Mouse (Mus musculus) CH12.LX (cell line): ENCODE results near the gene Pole2. TPM values are rescaled to one million over a fixed set of nuclear protein-coding genes. Genes with fewer than 3 reads are reported as not detected.

ENCODE experiments used
- DNase-seq: peaks from one replicate; pipeline ENCODE4 v3.0.0-alpha.2; 2013; ENCODE audit errors: extremely low read depth
- H3K27ac ChIP-seq: 2 replicates; pipeline ENCODE4 v1.5.1; 2012; ENCODE audit warnings: low read depth, mild to moderate bottlenecking, control low read depth, moderate library complexity; ENCODE audit not compliant: insufficient read depth
- H3K27me3 ChIP-seq: replicated peaks from 2 replicates; pipeline ENCODE3; 2012; ENCODE audit warnings: inconsistent platforms
- H3K36me3 ChIP-seq, 2 experiments: replicated peaks in 1 of 2; 2 replicates each; pipeline versions ENCODE3 to v1.6.1; 2012; ENCODE audit warnings: inconsistent platforms in 1 of 2, low read length in 1 of 2, mild to moderate bottlenecking in 1 of 2, mixed read lengths in 1 of 2, moderate library complexity in 1 of 2; ENCODE audit not compliant: control insufficient read depth in 1 of 2, insufficient read depth in 1 of 2
- H3K4me1 ChIP-seq, 2 experiments: 2 replicates each; pipeline ENCODE4 v1.6.1; 2012; ENCODE audit warnings: inconsistent platforms in 1 of 2, moderate library complexity in 1 of 2; ENCODE audit not compliant: insufficient read depth in 2 of 2, control insufficient read depth in 1 of 2
- H3K4me2 ChIP-seq: 2 replicates; pipeline ENCODE4 v1.6.1; 2012; ENCODE audit warnings: low read depth, mild to moderate bottlenecking, control low read depth; ENCODE audit not compliant: poor library complexity, insufficient read depth, severe bottlenecking
- H3K4me3 ChIP-seq, 3 experiments: fragments of 150-350 bp in 1 of 3; sonication (generic) in 1 of 3; replicated peaks in 1 of 3; 2 replicates each; pipeline versions ENCODE3 to v1.5.1; 2011 to 2012; ENCODE audit warnings: low read depth in 2 of 3, low read length in 2 of 3, mild to moderate bottlenecking in 2 of 3, moderate library complexity in 2 of 3, control low read depth in 1 of 3, improper control_type of control experiment in 1 of 3, inconsistent platforms in 1 of 3, mixed read lengths in 1 of 3; ENCODE audit not compliant: poor library complexity in 1 of 3
- H3K79me2 ChIP-seq: replicated peaks from 2 replicates; pipeline ENCODE4 v1.6.1; 2012; ENCODE audit warnings: mild to moderate bottlenecking, moderate library complexity; ENCODE audit not compliant: control insufficient read depth, poor library complexity, insufficient read depth, severe bottlenecking; ENCODE audit errors: extremely low read depth
- H3K9ac ChIP-seq: 2 replicates; pipeline ENCODE4 v1.6.1; 2012; ENCODE audit warnings: low read depth, mild to moderate bottlenecking, control low read depth, moderate library complexity; ENCODE audit not compliant: insufficient read depth
- H3K9me3 ChIP-seq: replicated peaks from 2 replicates; pipeline ENCODE3; 2012; ENCODE audit warnings: low read length, inconsistent platforms, mixed read lengths
- CHD1 ChIP-seq: IDR thresholded peaks from 2 replicates; pipeline ENCODE4 v1.6.1; 2012; ENCODE audit warnings: low read depth, low read length, improper control_type of control experiment, inconsistent platforms
- CTCF ChIP-seq, 2 experiments: IDR thresholded peaks in 1 of 2; conservative IDR thresholded peaks in 1 of 2; 2 replicates each; pipeline ENCODE4 v1.5.1; 2011 to 2012; ENCODE audit warnings: low read depth in 2 of 2, low read length in 2 of 2, improper control_type of control experiment in 1 of 2, inconsistent platforms in 1 of 2, mild to moderate bottlenecking in 1 of 2, moderate library complexity in 1 of 2
- EP300 ChIP-seq: IDR thresholded peaks from 2 replicates; pipeline ENCODE4 v1.6.1; 2011; ENCODE audit warnings: low read length, improper control_type of control experiment
- IRF4 ChIP-seq: IDR thresholded peaks from 2 replicates; pipeline ENCODE4 v1.6.1; 2014; ENCODE audit warnings: low read depth, mild to moderate bottlenecking, inconsistent platforms, low read length, improper control_type of control experiment
- JUN ChIP-seq: IDR thresholded peaks from 2 replicates; pipeline ENCODE4 v1.6.1; 2011; ENCODE audit warnings: low read depth, mild to moderate bottlenecking, low read length, improper control_type of control experiment, moderate library complexity; ENCODE audit not compliant: insufficient read depth
- KAT2A ChIP-seq: IDR thresholded peaks from 2 replicates; pipeline ENCODE4 v1.6.1; 2012; ENCODE audit warnings: low read length, improper control_type of control experiment, inconsistent platforms; ENCODE audit not compliant: insufficient replicate concordance
- MAZ ChIP-seq: IDR thresholded peaks from 2 replicates; pipeline ENCODE4 v1.6.1; 2012; ENCODE audit warnings: low read depth, mild to moderate bottlenecking, inconsistent platforms, low read length, improper control_type of control experiment, moderate library complexity
- MEF2A ChIP-seq: IDR thresholded peaks from 2 replicates; pipeline ENCODE4 v1.6.1; 2014; ENCODE audit warnings: low read depth, mild to moderate bottlenecking, inconsistent platforms, low read length, improper control_type of control experiment, borderline replicate concordance
- MYC ChIP-seq: IDR thresholded peaks from 2 replicates; pipeline ENCODE4 v1.6.1; 2011; ENCODE audit warnings: low read depth, mild to moderate bottlenecking, improper control_type of control experiment, low read length
- PAX5 ChIP-seq: IDR thresholded peaks from 2 replicates; pipeline ENCODE4 v1.6.1; 2012; ENCODE audit warnings: low read length, inconsistent platforms, mixed read lengths
- POLR2AphosphoS2 ChIP-seq: IDR thresholded peaks from 2 replicates; pipeline ENCODE4 v1.6.1; 2011; ENCODE audit warnings: low read depth, low read length, improper control_type of control experiment
- SMC3 ChIP-seq: IDR thresholded peaks from 2 replicates; pipeline ENCODE4 v1.6.1; 2011; ENCODE audit warnings: low read depth, low read length, improper control_type of control experiment
- TBP ChIP-seq: conservative IDR thresholded peaks from 2 replicates; pipeline ENCODE4 v1.6.1; 2011; ENCODE audit warnings: low read depth, low read length, improper control_type of control experiment
- UBTF ChIP-seq: IDR thresholded peaks from 2 replicates; pipeline ENCODE4 v1.6.1; 2012; ENCODE audit warnings: low read depth, mild to moderate bottlenecking, inconsistent platforms, low read length, improper control_type of control experiment, moderate library complexity
- USF1 ChIP-seq: IDR thresholded peaks from 2 replicates; pipeline ENCODE4 v1.6.1; 2014; ENCODE audit warnings: low read depth, mild to moderate bottlenecking, inconsistent platforms, low read length, improper control_type of control experiment
- ZMIZ1 ChIP-seq: IDR thresholded peaks from 2 replicates; pipeline ENCODE4 v1.6.1; 2012; ENCODE audit warnings: low read depth, mild to moderate bottlenecking, inconsistent platforms, low read length, improper control_type of control experiment
- ZNF384 ChIP-seq: IDR thresholded peaks from 2 replicates; pipeline ENCODE4 v1.6.1; 2012; ENCODE audit warnings: low read depth, low read length, improper control_type of control experiment, inconsistent platforms
- dilution Hi-C: fragments of 300-500 bp; cut with MboI; formaldehyde crosslinking; loops from 2 replicates; pipeline ENCODE4 v1.14.3; 2020; ENCODE audit warnings: low sequenced_read_pairs; ENCODE audit not compliant: extremely low pct_unique_long_range_greater_than_20kb, extremely low pct_ligation_motif_present
- in situ Hi-C: fragments of 300-500 bp; cut with MboI; formaldehyde crosslinking; loops from 3 replicates; pipeline ENCODE4 v1.14.3; 2019; ENCODE audit warnings: low sequenced_read_pairs, low pct_ligation_motif_present, low pct_unique_long_range_greater_than_20kb, mixed read lengths
- polyA plus RNA-seq: library from polyadenylated mRNA; unstranded; fragments of >175 nt; gene quantifications from 2 replicates; pipeline ENCODE4 v1.2.1, GENCODE M21; 2012; ENCODE audit warnings: low read depth; ENCODE audit not compliant: insufficient read length
- total RNA-seq, 2 experiments: library from RNA; depleted of rRNA; stranded (reverse); fragments of 300-350 nt in 1 of 2; fragments of >200 nt in 1 of 2; gene quantifications; 2 replicates each; pipeline ENCODE4 v1.2.3; 2012 to 2014

Gene Pole2
- total and polyA plus RNA-seq, 3 experiments, result 32.6 to 143 (median 37.1) TPM

DNA sequence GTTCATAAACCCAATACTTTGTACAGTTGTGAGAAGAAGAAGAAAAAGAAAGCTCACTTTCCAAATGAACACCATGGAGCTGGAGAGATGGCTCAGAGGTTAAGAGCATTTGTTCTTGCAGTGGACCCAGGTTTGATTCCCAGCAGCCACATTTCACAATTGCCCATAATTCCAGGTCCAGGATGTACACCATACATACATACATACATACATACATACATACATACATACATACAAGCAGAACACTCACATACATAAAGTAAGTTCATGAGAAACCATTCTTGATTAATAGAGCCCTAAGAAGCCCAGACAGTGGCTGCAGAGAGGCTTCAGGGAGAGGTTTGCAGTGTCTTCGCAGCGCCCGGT is 13.4 kb upstream of the Pole2 start:
- in situ Hi-C loops, result no loop called here
- Histone ChIP-seq H3K9me3 (no peaks in the 10 kb centered on the region), H3K4me3 (peak overlapping the region; percentile 72 to 96 (median 80)), H3K36me3 (no peaks in the 10 kb centered on the region), H3K27me3 (no peaks in the 10 kb centered on the region)
- TF ChIP-seq CTCF (conservative IDR thresholded peaks at IDR 0.05 in 1 of 2, IDR thresholded peaks at IDR 0.05 in 1 of 2; ENCODE audit: low read depth in 2 of 2, low read length in 2 of 2) (no peak), TBP (no peak), POLR2AphosphoS2 (no peak), MEF2A (no peak), PAX5 (no peak), SMC3 (no peak), JUN (no peak), IRF4 (no peak; the same call in 1 of the 2 replicates), UBTF (no peak), MYC (no peak), KAT2A (no peak), ZNF384 (no peak), EP300 (no peak)
- TF ChIP-seq, all 38 proteins: peak for 0
- Histone ChIP-seq H3K4me1 (peaks cover 0 to 13% of the 10 kb centered on the region in 2 experiments; a peak in 2 of 4 replicates), H3K79me2 (no peaks in the 10 kb centered on the region), H3K9ac (peak overlapping the region; percentile 51), H3K27ac (no peak overlapping the region), H3K4me2 (peak overlapping the region; percentile 84)
- DNase-seq, result no peak
- dilution Hi-C loops, result no loop called here

DNA sequence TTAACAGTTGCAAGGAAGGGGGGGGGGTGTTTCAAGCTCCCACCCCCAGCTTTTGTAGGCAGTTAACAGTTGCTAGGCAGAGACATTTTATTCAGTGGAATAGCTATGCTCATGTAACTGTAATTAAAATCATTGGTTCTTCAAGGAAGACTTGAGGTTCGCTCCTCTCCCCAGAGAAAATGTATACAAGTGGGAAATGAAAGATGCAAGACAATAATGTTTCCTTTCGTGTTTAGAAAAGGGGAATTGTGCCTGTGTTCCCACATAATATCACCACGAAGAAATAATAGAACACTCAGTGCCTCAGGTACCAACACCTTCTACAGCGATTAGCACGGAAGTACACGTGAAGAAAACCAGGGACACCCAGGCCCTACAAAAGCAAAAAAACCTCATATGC is 12.9 kb upstream of the Pole2 start, which contains the start of gene Klhdc1:
Klhdc1 (plus strand) TSS at position 301 of the 400 bp plus-strand sequence.
- H3K9ac ChIP-seq, result peak within 1 kb of the TSS; percentile 51
- peak within 1 kb of the TSS; percentile 72 to 96 (median 80) for H3K4me3 ChIP-seq
- no peaks in the 10 kb centered on the region for H3K79me2 ChIP-seq
- in situ Hi-C loops, result no loop called here
- H3K4me2 ChIP-seq, result peak within 1 kb of the TSS; percentile 84
- H3K36me3 ChIP-seq, result no peaks in the 10 kb centered on the region
- TF ChIP-seq IRF4, result no peak
- 0 out of 2 replicates have a peak, but pooled peaks have one; percentile 36 for TF ChIP-seq CHD1
- no peak for TF ChIP-seq USF1
- TF ChIP-seq MAZ, result no peak
- TF ChIP-seq ZMIZ1, result 0 out of 2 replicates have a peak, but pooled peaks have one; percentile 30
- H3K27ac ChIP-seq, result peak within 1 kb of the TSS; percentile 35
- DNase-seq, result no peak
- peaks cover 0 to 13% of the 10 kb centered on the region in 2 experiments; a peak in 2 of 4 replicates for H3K4me1 ChIP-seq
- H3K9me3 ChIP-seq, result no peaks in the 10 kb centered on the region
- dilution Hi-C loops, result no loop called here
- H3K27me3 ChIP-seq, result no peaks in the 10 kb centered on the region
